Mouse (Mus musculus): ENCODE results near the gene Fam131a.
"Not testable (repeated sequence)": the region's sequence is repeated elsewhere in the genome, so short reads cannot be mapped to it uniquely, and the experiment has no call there.

The Fam131a gene

GRCm38 (mm10) chr16:20693111-20693701, at the start of gene Fam131a:
Gene Fam131a, plus strand, starts transcription at chr16:20693241.
- DNase-seq (ENCODE audit: low spot score in 2 of 2) = peak in 1 of 2 experiments; percentile 69

- no peak for DNase-seq (ENCODE audit: low spot score in 2 of 2)
Observed at GRCm38 (mm10) chr16:20643911-20644310, 49.1 kb upstream of the Fam131a start.

GRCm38 (mm10) chr16:20651076-20651946, 41.7 kb upstream of the Fam131a start, which contains the start of gene Psmd2:
Gene Psmd2, plus strand, starts transcription at chr16:20651652.
- peak; percentile 96 to 99 for DNase-seq (ENCODE audit: low spot score in 2 of 2)

GRCm38 (mm10) chr16:20651947-20652310, 41.1 kb upstream of the Fam131a start:
- no peak for DNase-seq (ENCODE audit: low spot score in 2 of 2)

- no peak for DNase-seq (ENCODE audit: low spot score in 2 of 2)
Observed at GRCm38 (mm10) chr16:20653315-20653714, 39.7 kb upstream of the Fam131a start.

GRCm38 (mm10) chr16:20657661-20658060, 35.4 kb upstream of the Fam131a start:
- no peak for DNase-seq (ENCODE audit: low spot score in 2 of 2)

- DNase-seq (ENCODE audit: low spot score in 2 of 2) = not testable (repeated sequence)
Observed at GRCm38 (mm10) chr16:20668013-20668412, 25.0 kb upstream of the Fam131a start, which contains the start of gene Eif4g1. Gene Eif4g1, plus strand, starts transcription at chr16:20668313.

GRCm38 (mm10) chr16:20670291-20670690, 22.8 kb upstream of the Fam131a start:
- no peak for DNase-seq (ENCODE audit: low spot score in 2 of 2)

GRCm38 (mm10) chr16:20671886-20672285, 21.2 kb upstream of the Fam131a start:
- no peak for DNase-seq (ENCODE audit: low spot score in 2 of 2)

- DNase-seq (ENCODE audit: low spot score in 2 of 2) = peak; percentile 92 to 95
Observed at GRCm38 (mm10) chr16:20672500-20672902, 20.5 kb upstream of the Fam131a start.

GRCm38 (mm10) chr16:20672965-20673705, 19.9 kb upstream of the Fam131a start:
- peak; percentile 52 to 81 for DNase-seq (ENCODE audit: low spot score in 2 of 2)

GRCm38 (mm10) chr16:20673706-20674303, 19.2 kb upstream of the Fam131a start:
- DNase-seq (ENCODE audit: low spot score in 2 of 2) = peak; percentile 62 to 77

GRCm38 (mm10) chr16:20675213-20675612, 17.8 kb upstream of the Fam131a start:
- DNase-seq (ENCODE audit: low spot score in 2 of 2) = peak in 1 of 2 experiments; percentile 59

GRCm38 (mm10) chr16:20676702-20677101, 16.3 kb upstream of the Fam131a start:
- no peak for DNase-seq (ENCODE audit: low spot score in 2 of 2)

- peak in 1 of 2 experiments; percentile 60 for DNase-seq (ENCODE audit: low spot score in 2 of 2)
Observed at GRCm38 (mm10) chr16:20677380-20677779, 15.7 kb upstream of the Fam131a start.

- peak; percentile 91 to 93 for DNase-seq (ENCODE audit: low spot score in 2 of 2)
Observed at GRCm38 (mm10) chr16:20677974-20678675, 14.9 kb upstream of the Fam131a start.

- no peak for DNase-seq (ENCODE audit: low spot score in 2 of 2)
Observed at GRCm38 (mm10) chr16:20690774-20691173, 2.3 kb upstream of the Fam131a start.

- DNase-seq (ENCODE audit: low spot score in 2 of 2) = no peak
Observed at GRCm38 (mm10) chr16:20691617-20692016, 1.4 kb upstream of the Fam131a start.

- DNase-seq (ENCODE audit: low spot score in 2 of 2) = no peak
Observed at GRCm38 (mm10) chr16:20692241-20692965, 638 bp upstream of the Fam131a start.

GRCm38 (mm10) chr16:20694781-20695180, 1.7 kb downstream of the Fam131a start:
- DNase-seq (ENCODE audit: low spot score in 2 of 2) = no peak

Measured in spleen, postnatal 4 days (tissue).